Mouse (Mus musculus) heart, adult 8-10 months (tissue): Measurements from ENCODE around the gene Arhgap21. TPM values are rescaled to one million over a fixed set of nuclear protein-coding genes. Genes with fewer than 3 reads are reported as not detected.

Experiments
- total RNA-seq, 4 experiments: library from RNA; stranded (reverse); gene quantifications; 2 replicates each; pipeline ENCODE4 v1.2.4; 2022

Arhgap21 gene
- total RNA-seq, 4 experiments from 2014 or later, result 77.8 to 86.8 (median 81.9) TPM

Other genes starting within 250 kb of the Arhgap21 start
- 1 to 10 TPM; 1.0 to 1.1 (median 1.1) TPM for gene Enkur, start 236.5 kb upstream of the Arhgap21 start, total RNA-seq
- 10 to 100 TPM in 1 of 4 experiments, 1 to 10 TPM in 3; 7.4 to 10.5 (median 9.1) TPM for gene Thnsl1, start 236.8 kb upstream of the Arhgap21 start, total RNA-seq